Mouse (Mus musculus) spleen, postnatal 36 days (tissue): Measurements from ENCODE around the gene Dmc1.

Experiments
- DNase-seq, 2 experiments: peaks; one replicate each; pipeline ENCODE4 v3.0.0; 2022; ENCODE audit warnings: low spot score in 2 of 2, mixed read lengths in 1 of 2

The Dmc1 gene

DNA sequence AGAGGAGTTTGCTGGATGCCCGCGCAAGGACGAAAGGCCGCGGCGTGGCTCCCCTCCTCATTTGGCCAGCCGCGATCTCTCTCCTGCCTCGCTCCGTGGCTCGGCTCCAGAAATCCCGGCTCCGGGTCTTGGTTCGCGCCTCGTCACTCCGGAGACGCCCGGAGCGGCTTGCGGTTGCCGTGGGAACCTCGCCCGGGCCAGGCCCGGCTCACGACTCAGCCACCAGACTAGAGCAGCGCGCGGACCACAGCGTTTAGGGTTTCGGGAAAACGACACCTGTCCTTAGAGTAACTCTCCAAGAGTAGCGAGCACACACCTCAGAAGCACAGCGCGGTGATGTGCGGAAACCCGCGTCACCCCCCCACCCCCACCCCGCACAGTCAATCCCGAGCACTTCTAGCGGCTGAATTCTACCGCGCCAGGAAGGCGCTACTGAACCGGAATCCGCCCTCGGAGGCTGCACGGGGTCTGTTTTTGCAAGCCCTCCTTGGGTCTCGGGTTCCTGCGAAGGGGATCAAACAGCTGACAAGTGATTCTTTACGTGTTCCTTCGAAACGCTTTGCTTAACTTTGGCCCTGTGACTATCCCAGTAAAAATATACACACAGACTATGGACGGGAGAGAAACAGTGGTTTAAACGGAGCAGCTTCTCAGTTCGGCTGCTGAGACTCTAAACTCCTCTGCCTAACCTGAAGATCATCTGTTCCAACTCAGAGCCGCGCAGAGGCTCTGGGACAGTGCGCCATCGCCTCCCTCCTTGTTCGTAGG is 93.2 kb downstream of the Dmc1 start:
- DNase-seq, result no peak
